Mouse (Mus musculus): ENCODE data around the gene Cfap97d1.

- TF ChIP-seq CTCF (IDR thresholded peaks at IDR 0.05; ENCODE audit: extremely low read depth, insufficient read length, insufficient replicate concordance, low read depth, low read length), result no peak
- no peak for TF ChIP-seq POLR2A (IDR thresholded peaks at IDR 0.05; ENCODE audit: low read depth, low read length)
Observed at GRCm38 (mm10) chr11:101953441-101953840, 30.6 kb upstream of the Cfap97d1 start.

Measured in small intestine, adult 2 months (tissue).